Mouse (Mus musculus): ENCODE data around the gene Atp6v0e2. TPM values are rescaled to one million over a fixed set of nuclear protein-coding genes. Genes with fewer than 3 reads are reported as not detected.
"Not testable (repeated sequence)": the region's sequence is repeated elsewhere in the genome, so short reads cannot be mapped to it uniquely, and the experiment has no call there.

The Atp6v0e2 gene
- polyA plus RNA-seq, 1 experiment from 2014 or later, result 23.3 TPM

- ATAC-seq (ENCODE audit: insufficient read depth, low FRiP score), result no peak
- Histone ChIP-seq H3K4me2 (ENCODE audit: low read depth, low read length) (no peak overlapping the region), H3K9me3 (replicated peaks; ENCODE audit: control insufficient read depth, low read length) (no peaks in the 10 kb centered on the region), H3K4me3 (replicated peaks; ENCODE audit: low read length) (no peak overlapping the region), H3K36me3 (ENCODE audit: control insufficient read depth, insufficient read depth, low read length) (no peaks in the 10 kb centered on the region), H3K27ac (ENCODE audit: low read length) (no peak overlapping the region), H3K27me3 (ENCODE audit: control insufficient read depth, insufficient read depth, low read length) (no peaks in the 10 kb centered on the region), H3K4me1 (ENCODE audit: control insufficient read depth, insufficient read depth, low read length) (peaks cover 9% of the 10 kb centered on the region), H3K9ac (ENCODE audit: low read length) (no peak overlapping the region)
- 68% methylated on average over 4 of the region's 4 CpGs for WGBS
Measured at GRCm38 (mm10) chr6:48508087-48508486, 29.3 kb upstream of the Atp6v0e2 start.

DNA sequence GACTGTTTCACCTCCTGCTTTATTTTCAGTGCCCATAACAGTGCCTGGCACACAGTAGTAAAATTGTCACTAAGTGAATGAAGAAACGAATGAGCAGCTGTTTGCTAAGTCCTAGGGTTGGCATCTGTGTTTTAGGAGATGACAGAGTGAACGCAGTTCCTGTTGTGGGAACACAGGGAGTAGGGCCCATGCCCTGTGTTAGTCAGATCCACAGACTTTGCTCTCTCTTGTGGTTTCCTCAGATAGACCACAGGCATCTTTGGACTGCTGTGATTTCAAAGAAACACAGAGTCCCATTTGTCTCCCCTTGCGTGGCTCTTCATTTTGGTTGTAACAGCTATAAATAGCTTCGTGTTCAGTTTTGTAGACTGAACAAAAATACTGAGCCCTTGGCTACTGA lies 27.0 kb upstream of the Atp6v0e2 start:
- Histone ChIP-seq H3K9me3 (replicated peaks; ENCODE audit: control insufficient read depth, low read length) (no peaks in the 10 kb centered on the region), H3K4me3 (replicated peaks; ENCODE audit: low read length) (no peak overlapping the region), H3K27ac (ENCODE audit: low read length) (no peak overlapping the region), H3K36me3 (ENCODE audit: control insufficient read depth, insufficient read depth, low read length) (no peaks in the 10 kb centered on the region), H3K4me1 (ENCODE audit: control insufficient read depth, insufficient read depth, low read length) (peaks cover 2% of the 10 kb centered on the region; the same call in 1 of the 2 replicates), H3K9ac (ENCODE audit: low read length) (no peak overlapping the region), H3K27me3 (ENCODE audit: control insufficient read depth, insufficient read depth, low read length) (no peaks in the 10 kb centered on the region), H3K4me2 (ENCODE audit: low read depth, low read length) (no peak overlapping the region)
- 76% methylated on average over 4 of the region's 4 CpGs for WGBS
- no peak for ATAC-seq (ENCODE audit: insufficient read depth, low FRiP score)

- Histone ChIP-seq H3K4me3 (replicated peaks; ENCODE audit: low read length) (no peak overlapping the region), H3K27me3 (ENCODE audit: control insufficient read depth, insufficient read depth, low read length) (no peaks in the 10 kb centered on the region), H3K36me3 (ENCODE audit: control insufficient read depth, insufficient read depth, low read length) (no peaks in the 10 kb centered on the region), H3K27ac (ENCODE audit: low read length) (no peak overlapping the region), H3K4me1 (ENCODE audit: control insufficient read depth, insufficient read depth, low read length) (no peaks in the 10 kb centered on the region), H3K9me3 (replicated peaks; ENCODE audit: control insufficient read depth, low read length) (no peaks in the 10 kb centered on the region), H3K4me2 (ENCODE audit: low read depth, low read length) (no peak overlapping the region), H3K9ac (ENCODE audit: low read length) (no peak overlapping the region)
- no peak for ATAC-seq (ENCODE audit: insufficient read depth, low FRiP score)
- 82% methylated on average over 7 of the region's 7 CpGs for WGBS
Measured at GRCm38 (mm10) chr6:48511861-48512260, 25.6 kb upstream of the Atp6v0e2 start.

DNA sequence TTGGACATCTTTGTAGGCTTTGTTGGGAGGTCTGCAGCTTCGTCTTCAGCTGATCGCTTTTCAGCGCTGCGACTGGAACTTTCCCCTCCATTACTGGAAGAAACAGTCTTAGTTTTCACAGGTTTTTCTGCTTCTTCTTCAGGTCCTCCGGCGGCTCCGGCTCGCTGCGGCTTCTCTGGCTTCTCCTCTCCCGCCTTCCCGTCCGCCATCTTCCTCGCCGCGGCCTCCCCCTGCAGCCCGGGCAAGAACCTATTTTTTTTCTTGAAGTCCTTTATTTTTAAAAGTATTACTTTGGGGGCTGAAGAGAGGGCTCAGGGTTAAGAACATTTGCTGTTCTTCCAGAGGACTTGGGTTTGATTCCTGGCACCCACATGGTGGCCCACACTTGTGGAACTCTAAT lies 12.5 kb upstream of the Atp6v0e2 start:
- H3K4me2 ChIP-seq (ENCODE audit: low read depth, low read length); H3K27ac ChIP-seq (ENCODE audit: low read length); ATAC-seq (ENCODE audit: insufficient read depth, low FRiP score); H3K27me3 ChIP-seq (ENCODE audit: control insufficient read depth, insufficient read depth, low read length); H3K4me3 ChIP-seq (replicated peaks; ENCODE audit: low read length); H3K4me1 ChIP-seq (ENCODE audit: control insufficient read depth, insufficient read depth, low read length); H3K9me3 ChIP-seq (replicated peaks; ENCODE audit: control insufficient read depth, low read length); H3K9ac ChIP-seq (ENCODE audit: low read length); H3K36me3 ChIP-seq (ENCODE audit: control insufficient read depth, insufficient read depth, low read length): not testable (repeated sequence)
- 97% methylated on average over 12 of the region's 16 CpGs for WGBS

- Histone ChIP-seq H3K9ac (ENCODE audit: low read length) (no peak overlapping the region), H3K27me3 (ENCODE audit: control insufficient read depth, insufficient read depth, low read length) (no peaks in the 10 kb centered on the region), H3K36me3 (ENCODE audit: control insufficient read depth, insufficient read depth, low read length) (no peaks in the 10 kb centered on the region; the same call in 1 of the 2 replicates), H3K4me3 (replicated peaks; ENCODE audit: low read length) (no peak overlapping the region), H3K4me2 (ENCODE audit: low read depth, low read length) (no peak overlapping the region), H3K4me1 (ENCODE audit: control insufficient read depth, insufficient read depth, low read length) (no peaks in the 10 kb centered on the region), H3K9me3 (replicated peaks; ENCODE audit: control insufficient read depth, low read length) (no peaks in the 10 kb centered on the region), H3K27ac (ENCODE audit: low read length) (no peak overlapping the region)
- WGBS, result 76% methylated on average over 9 of the region's 9 CpGs
- ATAC-seq (ENCODE audit: insufficient read depth, low FRiP score), result no peak
Measured at GRCm38 (mm10) chr6:48527901-48528300, 9.5 kb upstream of the Atp6v0e2 start.

GRCm38 (mm10) chr6:48529261-48529660 lies 8.2 kb upstream of the Atp6v0e2 start:
- no peak overlapping the region for H3K4me2 ChIP-seq (ENCODE audit: low read depth, low read length)
- WGBS, result 70% methylated on average over 14 of the region's 14 CpGs
- H3K9ac ChIP-seq (ENCODE audit: low read length), result no peak overlapping the region
- ATAC-seq (ENCODE audit: insufficient read depth, low FRiP score), result no peak
- H3K36me3 ChIP-seq (ENCODE audit: control insufficient read depth, insufficient read depth, low read length), result no peaks in the 10 kb centered on the region; the same call in 1 of the 2 replicates
- no peaks in the 10 kb centered on the region for H3K27me3 ChIP-seq (ENCODE audit: control insufficient read depth, insufficient read depth, low read length)
- no peak overlapping the region for H3K27ac ChIP-seq (ENCODE audit: low read length)
- no peaks in the 10 kb centered on the region for H3K4me1 ChIP-seq (ENCODE audit: control insufficient read depth, insufficient read depth, low read length)
- H3K9me3 ChIP-seq (replicated peaks; ENCODE audit: control insufficient read depth, low read length), result no peaks in the 10 kb centered on the region
- H3K4me3 ChIP-seq (replicated peaks; ENCODE audit: low read length), result no peak overlapping the region

DNA sequence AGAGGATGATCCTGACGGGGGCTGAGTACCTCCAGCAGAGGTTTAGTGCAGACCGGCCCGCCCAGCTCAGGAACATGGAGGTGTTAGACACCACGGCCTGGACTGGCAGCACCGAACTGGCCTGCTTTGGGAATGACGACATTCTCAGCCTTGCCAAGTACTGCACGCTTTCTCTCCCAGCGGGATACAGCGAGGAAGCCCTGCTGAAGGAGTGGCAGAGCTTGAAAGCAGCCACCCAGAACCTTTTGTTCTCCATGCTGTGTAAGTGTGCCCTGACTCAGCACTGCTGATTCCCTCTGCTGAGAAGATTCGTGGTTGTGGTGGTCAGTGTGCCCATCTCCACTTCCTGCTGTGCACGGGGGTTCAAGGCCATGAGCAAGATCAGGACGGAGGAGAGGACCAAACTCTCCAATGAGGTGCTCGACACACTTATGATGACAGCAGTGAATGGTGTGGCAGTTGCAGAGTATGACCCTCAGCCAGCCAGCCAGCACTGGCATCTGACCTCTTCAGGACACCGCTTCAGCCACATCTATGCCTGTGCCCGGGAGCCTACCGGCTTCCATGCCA lies 7.5 kb upstream of the Atp6v0e2 start:
- Histone ChIP-seq H3K27me3 (ENCODE audit: control insufficient read depth, insufficient read depth, low read length) (no peaks in the 10 kb centered on the region), H3K9ac (ENCODE audit: low read length) (no peak overlapping the region)
- no peak for ATAC-seq (ENCODE audit: insufficient read depth, low FRiP score)

DNA sequence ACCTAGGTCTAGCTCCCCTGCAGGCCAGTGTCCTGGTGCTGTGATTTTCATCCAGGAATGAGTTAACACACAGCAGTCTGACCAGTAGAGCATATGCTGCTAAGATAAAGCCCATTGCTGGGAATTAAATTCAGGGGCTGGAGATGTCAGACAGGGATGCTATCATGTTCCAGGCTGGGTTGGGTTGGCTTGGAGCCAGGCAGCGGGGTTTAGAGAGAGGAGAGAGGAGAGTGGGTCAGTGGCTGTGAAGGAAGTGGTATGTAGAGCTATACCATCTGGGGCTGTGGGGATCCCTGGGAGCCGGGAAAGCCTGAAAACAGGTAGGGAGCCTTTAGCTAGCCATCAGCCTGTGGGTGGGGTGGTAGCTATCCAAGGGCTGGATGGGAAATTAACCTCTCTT lies 6.6 kb upstream of the Atp6v0e2 start:
- Histone ChIP-seq H3K4me1 (ENCODE audit: control insufficient read depth, insufficient read depth, low read length) (no peaks in the 10 kb centered on the region), H3K9me3 (replicated peaks; ENCODE audit: control insufficient read depth, low read length) (no peaks in the 10 kb centered on the region), H3K4me3 (replicated peaks; ENCODE audit: low read length) (no peak overlapping the region), H3K4me2 (ENCODE audit: low read depth, low read length) (no peak overlapping the region), H3K9ac (ENCODE audit: low read length) (no peak overlapping the region), H3K27me3 (ENCODE audit: control insufficient read depth, insufficient read depth, low read length) (no peaks in the 10 kb centered on the region), H3K36me3 (ENCODE audit: control insufficient read depth, insufficient read depth, low read length) (no peaks in the 10 kb centered on the region; the same call in 1 of the 2 replicates), H3K27ac (ENCODE audit: low read length) (no peak overlapping the region)
- ATAC-seq (ENCODE audit: insufficient read depth, low FRiP score), result no peak
- 49% methylated on average over 2 of the region's 2 CpGs for WGBS

More for the DNA sequence above, 7.5 kb upstream of the Atp6v0e2 start:
- H3K4me1 ChIP-seq (ENCODE audit: control insufficient read depth, insufficient read depth, low read length), result no peaks in the 10 kb centered on the region
- no peaks in the 10 kb centered on the region for H3K9me3 ChIP-seq (replicated peaks; ENCODE audit: control insufficient read depth, low read length)
- H3K27ac ChIP-seq (ENCODE audit: low read length), result no peak overlapping the region
- H3K36me3 ChIP-seq (ENCODE audit: control insufficient read depth, insufficient read depth, low read length), result no peaks in the 10 kb centered on the region; the same call in 1 of the 2 replicates
- H3K4me3 ChIP-seq (replicated peaks; ENCODE audit: low read length), result no peak overlapping the region
- H3K4me2 ChIP-seq (ENCODE audit: low read depth, low read length), result no peak overlapping the region
- WGBS, result 83% methylated on average over 16 of the region's 16 CpGs

- peaks cover 9% of the 10 kb centered on the region; the same call in 1 of the 2 replicates for H3K4me1 ChIP-seq (ENCODE audit: control insufficient read depth, insufficient read depth, low read length)
- no peaks in the 10 kb centered on the region for H3K9me3 ChIP-seq (replicated peaks; ENCODE audit: control insufficient read depth, low read length)
- no peak overlapping the region for H3K4me3 ChIP-seq (replicated peaks; ENCODE audit: low read length)
- no peaks in the 10 kb centered on the region for H3K27me3 ChIP-seq (ENCODE audit: control insufficient read depth, insufficient read depth, low read length)
- no peaks in the 10 kb centered on the region; the same call in 1 of the 2 replicates for H3K36me3 ChIP-seq (ENCODE audit: control insufficient read depth, insufficient read depth, low read length)
- no peak overlapping the region for H3K27ac ChIP-seq (ENCODE audit: low read length)
- no peak overlapping the region for H3K9ac ChIP-seq (ENCODE audit: low read length)
- no peak overlapping the region for H3K4me2 ChIP-seq (ENCODE audit: low read depth, low read length)
- WGBS, result 69% methylated on average over 2 of the region's 2 CpGs
- no peak for ATAC-seq (ENCODE audit: insufficient read depth, low FRiP score)
Measured at GRCm38 (mm10) chr6:48533475-48533874, 3.9 kb upstream of the Atp6v0e2 start.

Measured in stomach, embryonic 16.5 days (tissue).